ENCODE assay signal across 23 mouse cellular contexts in the genomic region with DNA sequence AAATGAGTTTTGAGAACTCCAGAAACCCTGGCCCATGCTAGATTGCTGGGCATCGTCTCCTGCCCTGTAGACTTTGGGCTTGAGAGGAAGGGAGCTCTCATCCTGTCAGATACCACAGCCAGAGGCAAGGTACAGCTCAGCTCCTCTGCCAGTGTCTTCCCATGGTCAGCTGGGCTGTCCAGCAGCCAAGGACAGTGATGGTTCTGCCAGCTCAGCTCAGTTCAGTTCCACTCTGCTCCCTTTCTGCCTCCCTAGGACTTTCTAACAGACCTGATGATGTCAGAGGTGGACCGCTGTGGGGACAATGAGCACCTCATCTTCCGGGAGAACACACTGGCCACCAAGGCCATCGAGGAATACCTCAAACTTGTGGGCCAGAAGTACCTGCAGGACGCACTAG.
"Had no signal": no experiment of that assay in that cellular context is flagged by ENCODE, and none has a peak within 500 bp of the region (broad histone marks: within the 10 kb centered on the region; RNA-seq: fewer than 3 reads in every experiment).

No protein-coding gene starts in this region.

- DNase-seq: gastrocnemius, postnatal 14 days; heart, adult 11 months; heart, postnatal 10 days; heart, postnatal 4 days; kidney, adult 18-20 months; kidney, adult 8-10 months; kidney, postnatal 10 days; kidney, postnatal 25 days; kidney, postnatal 4 days; liver; liver, embryonic 13.5 days; liver, postnatal 0 days had no signal

- H3K27me3 ChIP-seq: heart, embryonic 12.5 days; hindbrain, embryonic 12.5 days; intestine, embryonic 15.5 days; limb, embryonic 12.5 days; liver, embryonic 13.5 days; liver, embryonic 15.5 days had no signal

- H3K4me1 ChIP-seq: hindbrain, embryonic 10.5 days; limb, embryonic 10.5 days had no signal

- H3K9ac ChIP-seq: heart, embryonic 12.5 days; hindbrain, embryonic 12.5 days; hindbrain, embryonic 14.5 days; intestine, embryonic 15.5 days; limb, embryonic 12.5 days; liver, embryonic 13.5 days; liver, embryonic 15.5 days; liver, postnatal 0 days had no signal

- H3K27ac ChIP-seq: heart, embryonic 10.5 days; hindbrain, embryonic 10.5 days; hindbrain, embryonic 12.5 days; hindbrain, embryonic 14.5 days; intestine, embryonic 15.5 days; layer of hippocampus, adult 2 months; left cerebral cortex, adult 2 months; limb, embryonic 10.5 days; limb, embryonic 12.5 days; liver, embryonic 13.5 days; liver, embryonic 15.5 days had no signal

- H3K4me3 ChIP-seq: heart, embryonic 10.5 days; heart, embryonic 12.5 days; hindbrain, embryonic 10.5 days; hindbrain, embryonic 12.5 days; intestine, embryonic 15.5 days; layer of hippocampus, adult 2 months; left cerebral cortex, adult 2 months; limb, embryonic 10.5 days; limb, embryonic 12.5 days; liver, embryonic 13.5 days; liver, embryonic 15.5 days had no signal
